Mouse (Mus musculus) CH12.LX (cell line): ENCODE results near the gene Gm42742.

Experiments used
- CTCF ChIP-seq, 2 experiments: IDR thresholded peaks in 1 of 2; conservative IDR thresholded peaks in 1 of 2; 2 replicates each; pipeline ENCODE4 v1.5.1; 2011 to 2012; ENCODE audit warnings: low read depth in 2 of 2, low read length in 2 of 2, improper control_type of control experiment in 1 of 2, inconsistent platforms in 1 of 2, mild to moderate bottlenecking in 1 of 2, moderate library complexity in 1 of 2
- EP300 ChIP-seq: IDR thresholded peaks from 2 replicates; pipeline ENCODE4 v1.6.1; 2011; ENCODE audit warnings: low read length, improper control_type of control experiment
- SIN3A ChIP-seq: IDR thresholded peaks from 2 replicates; pipeline ENCODE4 v1.6.1; 2012; ENCODE audit warnings: low read length, improper control_type of control experiment, inconsistent platforms
- USF2 ChIP-seq: conservative IDR thresholded peaks from 2 replicates; pipeline ENCODE4 v1.6.1; 2011; ENCODE audit warnings: low read depth, low read length, improper control_type of control experiment

DNA sequence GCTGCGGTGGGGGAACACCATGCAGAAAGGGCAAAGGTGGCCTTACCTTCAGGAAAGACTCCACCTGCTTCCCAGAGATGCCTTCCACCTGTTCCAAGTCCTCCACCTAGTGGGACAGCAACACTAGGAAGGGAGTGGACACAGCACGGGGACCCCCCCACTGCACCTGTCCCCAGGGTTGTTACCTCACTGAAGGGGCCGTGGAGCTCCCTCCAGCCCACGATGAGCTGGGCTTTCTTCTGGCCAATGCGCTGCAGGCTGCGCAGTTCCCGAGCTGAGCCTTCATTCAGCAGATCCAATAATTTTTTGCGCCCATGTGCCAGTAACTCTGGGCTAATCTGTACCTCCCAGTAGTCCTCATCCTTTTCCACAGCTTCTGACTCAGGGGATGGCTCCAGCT lies 7.0 kb upstream of the Gm42742 start:
- no peak for TF ChIP-seq SIN3A
- TF ChIP-seq CTCF (conservative IDR thresholded peaks at IDR 0.05 in 1 of 2, IDR thresholded peaks at IDR 0.05 in 1 of 2; ENCODE audit: low read depth in 2 of 2, low read length in 2 of 2): no peak
- no peak for TF ChIP-seq USF2
- no peak for TF ChIP-seq EP300
